Mouse (Mus musculus) gastrocnemius, postnatal 14 days (tissue): ENCODE measurements around the gene U2af1l4. TPM values are rescaled to one million over a fixed set of nuclear protein-coding genes. Genes with fewer than 3 reads are reported as not detected.

Experiments used
- DNase-seq: peaks from one replicate; pipeline ENCODE4 v3.0.0; 2021; ENCODE audit warnings: mixed read lengths
- intact Hi-C: fragments of 180-260 bp; cut with DNase I; formaldehyde crosslinking; loops from one replicate; pipeline ENCODE4 v1.15.1; 2025; ENCODE audit warnings: low total_unique reads
- total RNA-seq, 2 experiments: library from RNA; stranded (reverse); gene quantifications; 2 replicates each; pipeline ENCODE4 v1.2.3; 2021

U2af1l4 gene
- total RNA-seq, 2 experiments from 2014 or later: 49.6 to 50.1 TPM

- intact Hi-C loops: no loop called here
- DNase-seq: no peak
Measured at GRCm38 (mm10) chr7:30581547-30581946, 18.4 kb downstream of the U2af1l4 start.

GRCm38 (mm10) chr7:30584339-30584738 lies 21.2 kb downstream of the U2af1l4 start:
- DNase-seq: no peak
- intact Hi-C loops: no loop called here

GRCm38 (mm10) chr7:30585170-30585569 lies 22.1 kb downstream of the U2af1l4 start:
- DNase-seq: no peak
- intact Hi-C loops: no loop called here

- intact Hi-C loops: no loop called here
- DNase-seq: no peak
Measured at GRCm38 (mm10) chr7:30586455-30587020, 23.4 kb downstream of the U2af1l4 start.

- DNase-seq: peak; percentile 47
- intact Hi-C loops: no loop called here
Measured at GRCm38 (mm10) chr7:30587842-30588667, 25.0 kb downstream of the U2af1l4 start.

GRCm38 (mm10) chr7:30588676-30589434 lies 25.8 kb downstream of the U2af1l4 start, which contains the start of gene Kmt2b:
TSS of gene Kmt2b (minus strand) at chr7:30588726.
- intact Hi-C loops: no loop called here

GRCm38 (mm10) chr7:30589435-30590301 lies 26.6 kb downstream of the U2af1l4 start:
- peak; percentile 83 for DNase-seq
- intact Hi-C loops: loop anchor here (2.0 to 10.0 kb wide), 2 partner anchors 23 to 265 kb away; partner anchors contain the start of genes Ffar3 and Upk1a

More at GRCm38 (mm10) chr7:30588676-30589434, 25.8 kb downstream of the U2af1l4 start, which contains the start of gene Kmt2b:
- peak; percentile 98 for DNase-seq

GRCm38 (mm10) chr7:30590927-30591604 lies 28.0 kb downstream of the U2af1l4 start:
- no peak for DNase-seq
- intact Hi-C loops: loop anchor here (2.0 to 10.0 kb wide), 2 partner anchors 22 to 264 kb away; partner anchors contain the start of genes Ffar3 and Upk1a

GRCm38 (mm10) chr7:30591605-30591951 lies 28.5 kb downstream of the U2af1l4 start:
- DNase-seq: no peak
- intact Hi-C loops: loop anchor here (2.0 to 10.0 kb wide), 2 partner anchors 21 to 263 kb away; partner anchors contain the start of genes Ffar3 and Upk1a

- DNase-seq: no peak
- intact Hi-C loops: loop anchor here (10.0 kb wide), 1 partner anchor 262 kb away; the partner anchor contains the start of gene Ffar3
Measured at GRCm38 (mm10) chr7:30592772-30593423, 29.8 kb downstream of the U2af1l4 start.

- DNase-seq: no peak
- intact Hi-C loops: loop anchor here (10.0 kb wide), 1 partner anchor 261 kb away; the partner anchor contains the start of gene Ffar3
Measured at GRCm38 (mm10) chr7:30593579-30594509, 30.7 kb downstream of the U2af1l4 start.

- intact Hi-C loops: loop anchor here (10.0 kb wide), 1 partner anchor 260 kb away; the partner anchor contains the start of gene Ffar3
- no peak for DNase-seq
Measured at GRCm38 (mm10) chr7:30594510-30595024, 31.5 kb downstream of the U2af1l4 start.

GRCm38 (mm10) chr7:30596093-30596492 lies 33.0 kb downstream of the U2af1l4 start:
- DNase-seq: no peak
- intact Hi-C loops: loop anchor here (10.0 kb wide), 1 partner anchor 259 kb away; the partner anchor contains the start of gene Ffar3

GRCm38 (mm10) chr7:30596811-30597210 lies 33.7 kb downstream of the U2af1l4 start:
- no peak for DNase-seq
- intact Hi-C loops: loop anchor here (10.0 kb wide), 1 partner anchor 258 kb away; the partner anchor contains the start of gene Ffar3

GRCm38 (mm10) chr7:30598786-30599185 lies 35.7 kb downstream of the U2af1l4 start, which contains the start of gene Zbtb32:
TSS of gene Zbtb32 (minus strand) at chr7:30598909.
- no peak for DNase-seq
- intact Hi-C loops: loop anchor here (10.0 kb wide), 1 partner anchor 256 kb away; the partner anchor contains the start of gene Ffar3

- intact Hi-C loops: loop anchor here (10.0 kb wide), 1 partner anchor 255 kb away; the partner anchor contains the start of gene Ffar3
- peak; percentile 85 for DNase-seq
Measured at GRCm38 (mm10) chr7:30599933-30600353, 36.8 kb downstream of the U2af1l4 start.
